In the genomic region with DNA sequence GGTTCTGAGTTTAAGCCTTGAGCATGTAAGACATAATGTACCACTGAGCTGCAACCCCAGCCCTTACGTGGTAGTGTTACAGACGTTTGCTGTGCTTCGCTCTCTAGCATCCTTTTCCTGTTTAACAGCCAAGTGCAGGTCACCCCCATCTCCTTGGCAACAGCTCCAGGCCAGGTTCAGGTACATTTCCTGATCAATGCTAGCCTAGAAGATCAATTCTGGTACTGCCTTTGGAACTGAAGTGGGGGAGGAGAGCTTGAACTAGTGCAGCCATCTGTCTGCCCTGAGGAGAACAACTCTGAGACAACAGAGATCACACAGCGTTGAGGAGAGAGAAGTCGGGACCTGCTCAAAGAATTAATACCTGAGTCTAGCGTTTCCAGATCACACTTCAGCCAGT, we compare ENCODE assay signal across 39 mouse cellular contexts. TPM values are rescaled to one million over a fixed set of nuclear protein-coding genes. Genes with fewer than 3 reads are reported as not detected.
"Had no signal": no experiment of that assay in that cellular context is flagged by ENCODE, and none has a peak within 500 bp of the region (broad histone marks: within the 10 kb centered on the region; RNA-seq: fewer than 3 reads in every experiment).

No protein-coding gene starts in this region.

- H3K4me3 ChIP-seq: embryonic facial prominence, embryonic 10.5 days; embryonic facial prominence, embryonic 12.5 days; embryonic facial prominence, embryonic 13.5 days; embryonic facial prominence, embryonic 15.5 days; erythroblast, embryonic 14.5 days; forebrain, embryonic 10.5 days; forebrain, embryonic 12.5 days; forebrain, embryonic 13.5 days; forebrain, embryonic 15.5 days; gastrocnemius, adult 2 months; heart, adult 2 months had no signal

- H3K27ac ChIP-seq: embryonic facial prominence, embryonic 12.5 days; embryonic facial prominence, embryonic 13.5 days; embryonic facial prominence, embryonic 15.5 days; forebrain, embryonic 10.5 days; forebrain, embryonic 12.5 days; forebrain, embryonic 13.5 days; forebrain, embryonic 15.5 days; gastrocnemius, adult 2 months; heart, adult 2 months had no signal

- H3K9ac ChIP-seq: embryonic facial prominence, embryonic 12.5 days; embryonic facial prominence, embryonic 13.5 days; embryonic facial prominence, embryonic 15.5 days; forebrain, embryonic 12.5 days; forebrain, embryonic 13.5 days; forebrain, embryonic 15.5 days; forebrain, postnatal 0 days had no signal

- ATAC-seq: forebrain, embryonic 13.5 days; forebrain, embryonic 14.5 days; forebrain, embryonic 15.5 days; forebrain, embryonic 16.5 days; forebrain, postnatal 0 days had no signal

- DNase-seq: cerebellum, adult 2 months; cerebellum, adult 8-10 months; cerebellum, adult 9-10 months; cerebellum, adult 9-11 months; cerebellum, postnatal 10 days; cerebellum, postnatal 14 days; cerebellum, postnatal 25 days; cerebellum, postnatal 36 days; embryo, embryonic 11 days; forebrain, postnatal 0 days; gastrocnemius, adult 2 months; gastrocnemius, postnatal 10 days; gastrocnemius, postnatal 14 days; gastrocnemius, postnatal 25 days; gastrocnemius, postnatal 36 days; heart, adult 11 months; heart, adult 18-20 months; heart, adult 2 months had no signal

- H3K4me2 ChIP-seq: embryonic facial prominence, embryonic 12.5 days; embryonic facial prominence, embryonic 13.5 days; embryonic facial prominence, embryonic 15.5 days; forebrain, embryonic 12.5 days; forebrain, embryonic 13.5 days; forebrain, embryonic 15.5 days had no signal

- H3K36me3 ChIP-seq: embryonic facial prominence, embryonic 10.5 days; embryonic facial prominence, embryonic 12.5 days; embryonic facial prominence, embryonic 13.5 days; embryonic facial prominence, embryonic 15.5 days; forebrain, embryonic 10.5 days; forebrain, embryonic 12.5 days; forebrain, embryonic 15.5 days had no signal

- H3K9me3 ChIP-seq: embryonic facial prominence, embryonic 10.5 days; embryonic facial prominence, embryonic 12.5 days; embryonic facial prominence, embryonic 13.5 days; embryonic facial prominence, embryonic 15.5 days; forebrain, embryonic 10.5 days; forebrain, embryonic 12.5 days; forebrain, embryonic 13.5 days; forebrain, embryonic 15.5 days had no signal

- H3K27me3 ChIP-seq: embryonic facial prominence, embryonic 12.5 days; embryonic facial prominence, embryonic 13.5 days; embryonic facial prominence, embryonic 15.5 days; forebrain, embryonic 12.5 days; forebrain, embryonic 13.5 days; forebrain, embryonic 15.5 days had no signal

RNA-seq across cellular contexts. Expression of a gene that starts 59.4 kb away (rescaled TPM):
- total RNA-seq: common myeloid progenitor, adult 5-6 weeks; forebrain, postnatal 0 days; gastrocnemius, adult 18-20 months; gastrocnemius, adult 2 months; gastrocnemius, adult 8-10 months; gastrocnemius, postnatal 10 days; gastrocnemius, postnatal 14 days; gastrocnemius, postnatal 25 days; gastrocnemius, postnatal 36 days; gastrocnemius, postnatal 4 days; granulocyte monocyte progenitor cell, adult 5-6 weeks; heart, adult 18-20 months; heart, adult 2 months had no signal
- polyA plus RNA-seq: cerebellum, adult 2 months; cortical plate, adult 2 months; embryonic facial prominence, embryonic 10.5 days; embryonic facial prominence, embryonic 11.5 days; embryonic facial prominence, embryonic 12.5 days; embryonic facial prominence, embryonic 13.5 days; embryonic facial prominence, embryonic 14.5 days; embryonic facial prominence, embryonic 15.5 days; erythroblast, embryonic 14.5 days; forebrain, embryonic 10.5 days; forebrain, embryonic 11.5 days; forebrain, embryonic 12.5 days; forebrain, embryonic 13.5 days; forebrain, embryonic 14.5 days; forebrain, embryonic 15.5 days; forebrain, embryonic 16.5 days; forebrain, postnatal 0 days; frontal cortex, adult 2 months; heart, adult 2 months had no signal
